Mouse (Mus musculus): ENCODE results near the gene Fibp.

DNA sequence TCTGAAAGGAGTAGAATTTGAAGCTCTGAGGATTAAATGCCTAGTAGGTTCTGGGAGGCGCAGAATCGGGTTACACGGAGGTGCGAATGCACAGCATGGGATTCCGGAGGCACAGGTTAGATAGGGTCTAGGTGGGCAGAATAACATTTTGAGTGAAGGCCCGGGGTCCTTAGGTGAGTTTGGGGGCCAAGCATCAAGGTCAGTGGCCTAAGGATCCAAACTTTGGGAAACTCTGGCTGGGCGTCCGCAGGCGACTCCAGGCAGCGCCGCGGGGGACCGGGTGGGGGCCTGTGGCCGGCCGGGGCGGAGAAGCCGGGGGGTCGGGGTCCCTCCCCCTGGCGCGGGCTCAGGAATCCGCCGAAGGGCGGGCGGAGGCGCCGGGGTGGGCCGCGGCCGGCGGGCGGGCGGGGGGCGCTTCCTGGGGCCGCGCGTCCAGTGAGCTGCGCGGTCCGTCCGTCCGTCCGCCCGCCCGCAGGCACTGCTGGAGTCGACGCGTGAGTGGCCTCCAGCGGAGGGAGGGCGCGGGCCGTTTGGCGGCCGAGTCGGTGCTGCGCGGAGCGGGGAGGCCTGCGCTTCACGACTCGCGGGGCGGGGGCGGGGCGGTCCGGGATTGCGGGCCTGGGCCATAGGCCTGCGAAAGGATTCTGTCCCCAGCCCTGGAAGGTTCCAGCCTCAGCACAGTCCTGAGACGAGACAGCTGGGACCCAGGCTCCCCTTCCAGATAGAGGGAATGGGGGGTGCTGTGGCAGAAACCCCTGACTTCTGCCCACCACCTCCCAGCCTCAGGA, 14.1 kb downstream of the Fibp start:
- TF ChIP-seq NRF1 (IDR thresholded peaks at IDR 0.05; ENCODE audit: insufficient read depth, low read depth, low read length, poor library complexity, severe bottlenecking), result no peak
- TF ChIP-seq CTCF (IDR thresholded peaks at IDR 0.05 in 2 of 3, conservative IDR thresholded peaks at IDR 0.05 in 1 of 3; ENCODE audit: control insufficient read depth in 1 of 3, insufficient read depth in 1 of 3, low read depth in 2 of 3, low read length in 3 of 3, poor library complexity in 1 of 3, severe bottlenecking in 1 of 3), result no peak
- TF ChIP-seq EP300 (IDR thresholded peaks at IDR 0.05; ENCODE audit: low read depth in 1 of 2, low read length in 2 of 2), result no peak
- TF ChIP-seq MAZ (IDR thresholded peaks at IDR 0.05; ENCODE audit: low read depth, low read length), result no peak
- no peak for TF ChIP-seq MYB (IDR thresholded peaks at IDR 0.05; ENCODE audit: low read depth, low read length)
- no peak for TF ChIP-seq POLR2AphosphoS2 (IDR thresholded peaks at IDR 0.05; ENCODE audit: low read length)
- no peak for TF ChIP-seq ZNF384 (IDR thresholded peaks at IDR 0.05; ENCODE audit: low read depth, low read length)
- no peak for TF ChIP-seq JUND (IDR thresholded peaks at IDR 0.05; ENCODE audit: low read depth, low read length)
- no peak for TF ChIP-seq TAL1 (IDR thresholded peaks at IDR 0.05; ENCODE audit: low read length)
- TF ChIP-seq NELFE (IDR thresholded peaks at IDR 0.05; ENCODE audit: low read depth, low read length), result no peak
- no peak for TF ChIP-seq E2F4 (IDR thresholded peaks at IDR 0.05; ENCODE audit: borderline replicate concordance, low read depth, low read length)
